Mouse (Mus musculus) urinary bladder, postnatal 36 days (tissue): Measurements from ENCODE around the gene Dut.
"Not testable (repeated sequence)": the region's sequence is repeated elsewhere in the genome, so short reads cannot be mapped to it uniquely, and the experiment has no call there.

Experiments
- DNase-seq, 2 experiments: peaks; one replicate each; pipeline ENCODE4 v3.0.0; 2022; ENCODE audit warnings: low spot score in 2 of 2, mixed read lengths in 1 of 2

Dut gene

DNA sequence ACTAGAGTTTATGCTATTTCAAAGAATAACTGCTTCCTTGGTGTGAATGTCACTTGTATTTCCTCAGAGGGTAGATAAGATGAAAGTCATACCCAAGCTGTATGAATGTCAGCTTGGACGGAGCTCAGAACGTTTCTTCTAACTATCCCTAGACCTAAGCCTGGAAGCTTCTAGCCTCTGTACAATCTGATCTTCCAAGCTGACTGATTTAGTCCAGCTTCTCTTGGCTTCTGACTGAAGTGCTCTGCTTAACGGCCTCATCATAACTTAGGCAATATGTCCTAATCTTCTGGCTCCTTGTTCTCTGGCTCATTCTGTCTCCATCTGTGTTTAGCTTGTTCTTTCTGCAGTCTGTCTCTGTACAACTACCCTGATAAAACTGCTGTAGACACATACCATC lies 7.6 kb downstream of the Dut start:
- DNase-seq = no peak

DNA sequence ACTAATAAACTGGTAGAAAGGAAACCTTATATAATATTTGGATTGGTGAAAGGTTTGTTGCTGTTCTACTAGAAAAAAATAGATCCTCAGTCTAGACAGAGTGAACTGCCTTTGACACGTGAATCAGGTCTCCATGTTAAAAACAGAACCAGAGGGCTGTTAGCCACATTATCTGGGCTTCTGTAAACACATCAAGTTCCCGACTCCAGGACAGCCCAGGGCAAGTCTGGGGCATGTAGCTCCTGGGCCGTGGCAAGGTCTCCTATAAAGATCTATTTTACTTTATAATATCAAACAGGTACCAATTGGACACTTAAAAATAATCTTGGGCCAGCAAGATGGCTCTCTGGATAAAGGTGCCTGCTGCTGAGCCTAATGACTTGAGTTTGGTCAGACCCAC lies 8.9 kb downstream of the Dut start:
- DNase-seq = no peak

DNA sequence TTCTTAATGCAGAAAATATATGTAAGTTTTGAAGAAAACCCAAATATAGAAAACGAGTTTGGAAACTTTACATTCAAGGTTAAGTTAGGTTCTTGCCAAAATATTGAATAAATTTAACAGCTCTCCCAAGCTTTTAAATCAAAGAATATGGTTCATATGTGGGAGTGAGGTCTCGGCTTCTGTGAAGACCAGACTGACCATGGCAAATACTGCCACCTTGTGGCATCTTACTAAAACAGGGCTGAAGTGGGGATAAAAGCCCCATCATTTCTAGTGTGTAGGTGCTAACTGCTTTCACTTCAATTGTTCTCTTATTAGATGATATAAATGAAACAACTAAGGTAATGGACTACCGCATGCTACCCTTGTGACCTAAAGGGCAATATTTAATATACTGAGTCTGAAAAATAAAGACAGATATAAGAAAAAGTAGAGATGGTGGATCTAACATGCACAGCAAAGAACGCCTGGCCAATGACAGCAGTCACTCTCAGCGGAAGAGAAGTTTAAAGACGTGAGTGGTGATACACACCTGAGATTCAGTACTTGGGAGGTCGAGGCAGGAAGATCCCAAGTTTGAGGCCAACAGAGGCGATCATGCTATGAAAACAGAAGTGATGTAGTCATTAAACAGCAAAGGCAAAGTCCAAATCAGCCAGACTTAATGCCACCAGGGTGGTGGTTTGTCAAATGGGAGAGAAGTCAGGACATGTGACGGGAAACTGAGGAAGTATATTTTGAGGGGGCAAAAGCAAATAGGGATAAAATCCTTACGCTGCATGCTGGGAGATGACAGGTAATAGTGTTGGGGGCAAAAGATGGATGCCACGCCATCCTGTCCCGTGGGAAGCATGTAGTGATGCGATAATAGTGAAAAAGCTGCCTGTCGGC lies 12.5 kb downstream of the Dut start:
- no peak for DNase-seq

DNA sequence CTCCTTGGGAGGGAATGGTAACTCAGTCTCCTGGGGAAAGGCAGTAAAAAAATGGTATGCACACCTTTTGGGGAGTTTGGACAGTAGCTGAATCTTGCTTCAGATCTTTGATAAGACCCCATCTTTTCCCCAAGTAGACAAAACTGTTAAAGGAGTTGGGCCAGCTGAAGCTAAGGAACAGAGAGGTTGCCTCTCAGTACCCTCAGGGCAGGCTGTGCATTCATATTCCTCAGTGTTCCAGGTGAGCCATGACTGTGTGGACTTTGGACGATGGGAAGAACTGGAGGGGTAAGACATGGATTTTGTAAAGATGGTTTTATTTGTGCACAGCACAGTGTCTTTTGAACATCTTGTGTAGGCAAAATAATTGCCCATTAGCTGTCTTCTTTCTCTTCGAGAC lies 13.3 kb downstream of the Dut start:
- no peak for DNase-seq

- DNase-seq = peak in 1 of 2 experiments; percentile 22
These were observed 16.1 kb downstream of the Dut start for GRCm38 (mm10) chr2:125263056-125263455.

GRCm38 (mm10) chr2:125263753-125264152 lies 16.8 kb downstream of the Dut start:
- no peak for DNase-seq

DNA sequence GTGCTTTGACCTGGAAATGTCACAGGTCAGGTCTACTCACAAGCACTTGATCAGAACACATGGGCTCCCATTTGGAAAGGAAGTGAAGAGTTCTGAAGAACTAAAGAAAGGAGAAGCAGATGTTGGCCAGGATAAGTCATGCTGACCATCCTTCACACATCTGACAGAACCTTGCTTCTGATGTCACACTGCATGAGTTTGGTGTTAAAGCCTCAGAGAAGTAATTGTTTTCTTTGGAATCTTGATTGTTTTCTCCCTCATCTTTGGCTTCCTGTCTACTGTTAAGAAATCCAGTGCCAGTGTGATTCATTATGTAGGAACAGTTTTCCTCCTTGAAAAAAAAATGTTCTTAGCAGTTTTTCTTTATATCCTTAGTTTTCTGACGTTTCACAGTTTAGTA lies 21.9 kb downstream of the Dut start:
- DNase-seq = no peak

DNA sequence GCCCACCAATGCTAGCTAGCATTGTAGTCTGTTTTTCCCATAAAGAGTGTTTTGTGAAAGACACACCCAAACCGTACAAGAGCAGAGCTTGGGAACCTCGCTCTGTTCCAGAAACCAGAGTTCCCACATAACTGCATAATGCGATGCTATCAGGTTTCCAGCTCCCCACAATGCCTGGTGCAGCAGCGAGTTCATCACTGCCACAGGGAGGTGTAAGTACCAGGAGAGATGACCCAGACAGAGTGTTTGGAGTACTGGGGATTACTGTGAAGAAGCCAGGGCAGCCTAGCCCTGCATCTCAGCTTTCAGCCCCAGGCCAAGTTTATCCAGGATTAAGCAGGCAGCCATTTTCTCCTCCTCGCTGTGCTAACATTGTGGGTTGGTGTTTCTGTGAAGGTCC lies 28.6 kb downstream of the Dut start:
- peak in 1 of 2 experiments; percentile 11 for DNase-seq

GRCm38 (mm10) chr2:125276692-125277091 lies 29.7 kb downstream of the Dut start:
- DNase-seq = no peak

DNA sequence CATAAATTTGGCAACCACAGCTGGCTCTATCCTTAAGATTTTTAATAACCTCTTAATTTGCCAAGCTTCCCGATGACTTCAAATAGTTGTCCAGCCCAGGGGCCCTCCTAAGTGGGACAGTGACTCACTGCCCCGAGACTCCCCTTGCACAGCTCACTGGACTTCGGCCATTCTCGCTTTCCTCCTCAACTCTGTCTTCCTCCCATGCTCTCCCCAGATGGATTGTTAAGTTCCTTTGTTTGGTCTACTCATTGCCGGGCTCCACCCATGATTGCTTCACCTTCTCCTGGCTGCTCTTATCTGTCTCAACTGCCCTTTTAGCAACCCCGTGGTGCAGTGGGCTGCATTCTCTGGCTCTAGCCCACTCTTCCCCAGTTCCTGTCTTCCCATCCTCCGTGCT lies 31.5 kb downstream of the Dut start:
- peak in 1 of 2 experiments; percentile 61 for DNase-seq

- not testable (repeated sequence) for DNase-seq
These were observed 33.0 kb downstream of the Dut start for GRCm38 (mm10) chr2:125279995-125280394.

DNA sequence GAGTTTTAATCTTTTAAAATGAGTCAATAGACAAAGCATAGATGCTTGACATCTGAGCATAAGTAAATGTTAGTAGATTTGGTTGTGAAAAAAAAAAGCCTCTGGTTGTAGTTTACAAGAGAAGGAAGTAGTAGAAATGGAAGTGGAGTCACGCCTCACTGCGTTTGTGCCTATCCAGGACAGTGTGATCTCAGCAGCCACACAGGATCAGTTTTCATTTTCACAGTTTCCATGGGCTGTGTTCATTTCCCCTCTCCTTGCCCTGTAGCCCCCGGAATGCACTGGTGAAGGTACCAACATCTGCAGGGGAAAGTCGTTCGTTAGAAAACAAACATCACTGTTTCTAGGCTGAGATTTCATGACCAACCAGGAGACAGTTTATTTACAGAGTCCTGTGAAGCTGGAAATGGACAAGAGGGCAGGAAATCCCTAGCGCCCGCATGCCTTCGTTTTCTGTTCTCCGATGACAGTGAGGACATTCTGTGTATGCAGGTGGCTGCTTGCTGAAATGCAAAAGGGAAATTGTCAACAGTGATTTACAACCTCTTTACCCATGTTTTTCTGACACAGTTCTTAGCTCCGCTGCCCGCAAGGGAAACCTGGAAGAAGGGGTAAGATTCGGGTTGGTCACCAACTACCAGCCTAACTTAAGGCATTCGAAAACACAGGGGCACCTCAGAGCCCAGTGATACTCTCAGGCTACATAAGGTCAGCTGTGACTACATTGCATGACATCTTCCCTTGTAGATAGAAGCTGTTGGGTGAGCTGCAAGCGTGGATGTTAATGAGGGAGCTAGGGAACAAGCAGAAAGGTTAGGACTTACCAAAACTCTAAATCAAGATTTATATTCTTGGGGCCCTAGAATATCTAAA lies 35.6 kb downstream of the Dut start:
- no peak for DNase-seq

DNA sequence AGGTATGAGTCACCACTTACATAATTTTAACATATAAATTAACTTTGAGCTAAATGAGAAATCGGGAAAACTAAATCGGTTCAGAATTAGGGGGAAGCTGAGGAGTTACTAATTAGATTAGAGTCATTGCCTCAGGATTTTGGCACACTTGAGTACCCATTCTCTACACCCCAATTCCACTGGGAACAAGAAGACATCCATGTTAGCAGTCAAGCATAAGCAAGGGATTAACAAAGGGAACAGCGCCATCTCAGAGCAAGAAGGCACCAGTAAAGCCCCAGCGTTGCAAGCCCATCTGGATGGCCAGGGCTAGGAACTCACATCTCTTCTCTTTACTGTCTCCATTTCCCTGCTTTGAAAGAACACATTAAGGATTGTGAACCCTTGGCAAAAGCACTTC lies 38.8 kb downstream of the Dut start:
- DNase-seq = no peak

- peak in 1 of 2 experiments; percentile 46 for DNase-seq
These were observed 43.4 kb downstream of the Dut start for GRCm38 (mm10) chr2:125290197-125290965.

DNA sequence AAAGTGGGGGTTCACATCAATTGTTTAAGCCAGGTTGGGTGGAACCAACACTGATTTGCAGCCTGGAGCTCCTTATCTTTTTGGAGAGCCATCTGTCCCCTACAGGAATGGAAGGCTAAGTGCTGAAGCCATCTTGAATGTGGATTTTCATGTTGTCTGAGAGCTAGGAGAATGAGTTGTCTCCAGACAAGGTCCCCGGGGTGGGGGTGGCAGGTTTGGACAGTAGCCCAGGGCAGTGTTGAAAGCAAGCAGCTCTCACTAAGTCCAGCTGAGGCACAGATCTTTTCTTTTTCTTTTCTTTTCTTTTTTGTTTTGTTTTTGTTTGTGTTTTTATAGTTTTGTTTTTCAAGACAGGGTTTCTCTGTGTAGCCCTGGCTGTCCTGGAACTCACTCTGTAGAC lies 44.1 kb downstream of the Dut start:
- no peak for DNase-seq

DNA sequence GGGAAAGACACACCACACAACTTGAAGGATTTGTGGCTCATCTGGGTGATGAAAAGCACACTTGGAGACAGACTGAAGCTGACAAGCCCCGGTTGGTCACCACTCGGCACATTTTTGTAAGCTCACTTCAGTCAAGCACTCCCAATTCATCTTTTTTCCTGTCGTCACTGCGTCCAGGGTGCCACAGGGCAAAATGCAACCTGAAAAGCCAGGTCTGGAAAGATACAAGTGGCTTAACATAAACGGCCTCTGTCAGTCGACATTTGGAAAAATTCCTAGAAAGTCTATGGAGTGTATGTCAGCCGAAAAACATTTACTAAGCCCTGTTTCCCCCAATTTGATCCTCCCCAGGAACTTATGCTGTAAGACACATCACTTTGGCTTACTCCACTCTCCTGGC lies 45.6 kb downstream of the Dut start:
- no peak for DNase-seq

GRCm38 (mm10) chr2:125293969-125294491 lies 47.0 kb downstream of the Dut start:
- peak in 1 of 2 experiments; percentile 27 for DNase-seq

- DNase-seq = no peak
These were observed 48.5 kb downstream of the Dut start for GRCm38 (mm10) chr2:125295526-125295925.

DNA sequence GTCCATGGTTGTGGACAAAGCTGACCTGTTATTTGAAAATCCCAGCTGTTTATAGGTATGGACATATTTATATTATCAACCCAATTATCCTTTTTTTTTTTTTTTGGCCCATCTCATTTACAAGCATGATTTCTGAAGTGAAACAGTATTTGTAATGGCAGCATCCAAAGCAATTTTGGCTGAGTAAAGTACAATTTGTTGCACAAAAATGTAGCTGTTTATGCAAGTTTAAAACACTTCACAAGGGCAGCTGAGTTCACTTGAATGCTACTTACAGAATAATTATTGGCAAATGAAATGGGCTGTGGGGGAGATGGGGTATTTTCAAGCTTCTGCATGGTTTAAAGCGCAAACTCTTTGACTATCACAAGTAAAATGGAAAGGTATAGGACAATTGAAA lies 51.9 kb downstream of the Dut start:
- no peak for DNase-seq

DNA sequence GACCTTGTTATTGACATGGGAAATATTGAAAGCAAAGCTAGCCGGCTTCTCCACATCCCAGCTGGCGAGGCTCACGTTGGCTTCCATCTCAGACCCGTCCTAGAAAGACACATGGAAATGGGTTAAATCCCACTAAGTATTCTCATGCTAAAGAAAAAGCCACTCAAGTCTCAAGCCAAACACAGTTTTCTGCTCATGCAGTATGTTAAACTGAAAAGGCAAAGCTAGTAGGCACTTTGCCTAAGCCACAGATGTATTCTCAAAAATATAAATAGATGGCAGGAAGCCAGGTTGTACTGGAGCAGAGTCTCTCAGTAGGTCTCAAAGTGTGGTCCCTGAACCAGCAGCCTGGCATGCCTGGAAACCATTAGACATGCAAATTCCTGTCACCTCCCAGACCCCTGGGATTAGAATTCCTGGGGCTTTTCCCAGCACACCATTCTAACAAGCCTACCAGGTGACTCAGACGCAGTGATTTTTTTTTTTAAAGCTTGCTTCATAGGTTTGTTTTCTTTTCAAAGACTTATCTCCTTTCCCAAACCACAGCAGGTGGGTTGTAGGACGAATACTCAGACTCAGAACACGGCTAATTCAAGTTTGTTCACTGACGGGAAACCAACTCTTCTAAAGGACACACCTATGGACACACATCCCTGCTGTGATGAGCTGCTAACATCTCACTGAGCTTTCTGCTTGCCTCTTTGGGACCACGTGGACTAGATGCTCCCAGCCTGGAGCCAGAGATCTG lies 55.1 kb downstream of the Dut start:
- no peak for DNase-seq

- no peak for DNase-seq
These were observed 55.6 kb downstream of the Dut start for GRCm38 (mm10) chr2:125302625-125302924.
